Mouse (Mus musculus): Measurements from ENCODE around the gene Dner.

DNA sequence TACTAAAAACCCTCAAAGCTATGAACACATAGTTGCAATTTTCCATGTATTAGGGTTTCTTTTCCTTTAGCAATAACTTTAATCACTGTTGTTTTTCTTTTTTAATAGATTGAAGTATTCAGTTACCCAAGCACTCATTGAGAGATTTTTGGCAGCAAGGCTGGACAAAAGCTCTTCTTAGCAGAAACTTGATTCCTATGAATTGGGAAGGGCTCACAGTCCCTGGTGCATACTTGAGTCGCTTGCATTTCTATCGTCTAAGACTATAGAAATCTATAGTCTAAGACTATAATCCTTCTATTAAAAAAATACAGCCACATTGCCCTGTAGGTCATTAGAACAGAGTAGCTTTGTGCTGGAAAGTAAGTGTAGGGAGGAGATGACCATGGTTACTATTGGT lies 287.1 kb downstream of the Dner start:
- TF ChIP-seq CTCF (IDR thresholded peaks at IDR 0.05; ENCODE audit: extremely low read depth, insufficient read depth, insufficient read length, insufficient replicate concordance) (no peak), POLR2A (IDR thresholded peaks at IDR 0.05; ENCODE audit: low read depth, low read length) (no peak)

Data from spleen, adult 2 months (tissue).